Mouse (Mus musculus) lung, postnatal 4 days (tissue): ENCODE results near the gene Pla2g2e.
"Not testable (repeated sequence)": the region's sequence is repeated elsewhere in the genome, so short reads cannot be mapped to it uniquely, and the experiment has no call there.

Experiments
- DNase-seq, 2 experiments: peaks; one replicate each; pipeline ENCODE4 v3.0.0; 2021

The Pla2g2e gene

GRCm38 (mm10) chr4:138877731-138878130 is at the start of gene Pla2g2e:
Gene Pla2g2e (plus strand): TSS chr4:138877942.
- no peak for DNase-seq

GRCm38 (mm10) chr4:138839806-138840205 is 37.9 kb upstream of the Pla2g2e start:
- DNase-seq = no peak

- DNase-seq = no peak
These were observed 37.0 kb upstream of the Pla2g2e start for GRCm38 (mm10) chr4:138840726-138841125.

- DNase-seq = peak; percentile 51 to 55
These were observed 36.4 kb upstream of the Pla2g2e start for GRCm38 (mm10) chr4:138841386-138841785.

- DNase-seq = peak; percentile 56 to 81
These were observed 26.3 kb upstream of the Pla2g2e start for GRCm38 (mm10) chr4:138851463-138851862.

- DNase-seq = no peak
These were observed 24.8 kb upstream of the Pla2g2e start for GRCm38 (mm10) chr4:138852961-138853360.

GRCm38 (mm10) chr4:138855092-138855632 is 22.6 kb upstream of the Pla2g2e start:
- DNase-seq = no peak

- DNase-seq = peak; percentile 73 to 83
These were observed 21.3 kb upstream of the Pla2g2e start for GRCm38 (mm10) chr4:138856491-138856890.

GRCm38 (mm10) chr4:138857576-138857975 is 20.2 kb upstream of the Pla2g2e start:
- no peak for DNase-seq

- DNase-seq = no peak
These were observed 19.3 kb upstream of the Pla2g2e start for GRCm38 (mm10) chr4:138858446-138858845.

GRCm38 (mm10) chr4:138859245-138859644 is 18.5 kb upstream of the Pla2g2e start:
- no peak for DNase-seq

GRCm38 (mm10) chr4:138859728-138860127 is 18.0 kb upstream of the Pla2g2e start:
- DNase-seq = peak; percentile 68 to 80

- peak; percentile 26 to 43 for DNase-seq
These were observed 14.3 kb upstream of the Pla2g2e start, which contains the start of gene Pla2g5 for GRCm38 (mm10) chr4:138863344-138863998. Gene Pla2g5 (minus strand): TSS chr4:138863482.

GRCm38 (mm10) chr4:138865092-138865491 is 12.7 kb upstream of the Pla2g2e start:
- DNase-seq = no peak

GRCm38 (mm10) chr4:138865991-138866390 is 11.8 kb upstream of the Pla2g2e start:
- no peak for DNase-seq

- DNase-seq = peak; percentile 38 to 82
These were observed 11.3 kb upstream of the Pla2g2e start for GRCm38 (mm10) chr4:138866413-138866812.

- DNase-seq = no peak
These were observed 9.1 kb upstream of the Pla2g2e start for GRCm38 (mm10) chr4:138868666-138869065.

GRCm38 (mm10) chr4:138873864-138874263 is 3.9 kb upstream of the Pla2g2e start, which contains the start of gene Gm13030:
Gene Gm13030 (minus strand): TSS chr4:138873964.
- DNase-seq = no peak

- DNase-seq = not testable (repeated sequence)
These were observed 2.5 kb upstream of the Pla2g2e start for GRCm38 (mm10) chr4:138875275-138875674.

- no peak for DNase-seq
These were observed 1.8 kb upstream of the Pla2g2e start for GRCm38 (mm10) chr4:138875986-138876385.

- DNase-seq = peak in 1 of 2 experiments; percentile 33
These were observed 1.0 kb downstream of the Pla2g2e start for GRCm38 (mm10) chr4:138878783-138879182.

- DNase-seq = no peak
These were observed 2.1 kb downstream of the Pla2g2e start for GRCm38 (mm10) chr4:138879808-138880207.

- DNase-seq = no peak
These were observed 3.3 kb downstream of the Pla2g2e start for GRCm38 (mm10) chr4:138880811-138881584.

GRCm38 (mm10) chr4:138882179-138882578 is 4.4 kb downstream of the Pla2g2e start:
- peak in 1 of 2 experiments; percentile 37 for DNase-seq
